ENCODE assay signal across 13 mouse cellular contexts in the genomic region with DNA sequence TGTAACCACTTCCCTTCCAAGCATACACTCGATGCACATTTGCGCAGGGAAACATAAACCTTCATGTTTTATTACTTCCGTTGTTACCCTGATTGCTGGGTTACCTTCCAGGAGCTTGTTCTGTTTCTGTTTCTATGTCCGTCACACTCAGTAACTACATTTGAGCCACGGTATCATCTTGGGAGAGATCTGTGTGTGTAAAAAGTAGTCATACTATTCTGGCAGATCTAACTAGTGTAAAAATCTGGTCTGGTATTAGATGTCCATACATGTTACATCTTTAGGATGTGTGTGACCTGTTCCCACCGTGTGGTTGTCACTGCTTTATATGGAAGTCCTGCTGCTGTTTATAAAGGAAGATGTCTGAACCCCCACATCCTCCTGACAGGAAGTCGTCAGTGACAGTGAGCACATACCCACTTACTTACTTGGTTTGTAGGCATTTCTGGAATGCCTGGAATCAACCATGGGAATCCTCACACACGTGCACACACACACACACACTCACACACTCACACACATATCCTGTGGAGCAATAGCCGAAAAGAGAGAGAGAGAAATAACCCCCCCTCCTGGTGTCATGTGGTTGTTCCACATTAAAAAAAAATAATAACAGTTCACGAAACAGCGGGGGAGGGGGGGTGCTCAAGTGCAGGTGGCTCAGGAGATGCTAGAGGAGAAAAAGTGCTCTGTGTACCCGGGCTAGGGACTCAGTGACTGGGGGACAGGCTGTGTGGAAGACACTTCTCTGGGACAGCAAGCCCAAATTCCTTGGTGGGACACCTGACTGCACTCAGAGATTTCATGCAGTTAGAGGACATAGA.
DNase-seq lines count a peak whose midpoint lies in the region; ATAC-seq and TF ChIP-seq lines count a peak whose summit lies in the region.
"Had no signal": no experiment of that assay in that cellular context is flagged by ENCODE, and none has a peak within 500 bp of the region (broad histone marks: within the 10 kb centered on the region; RNA-seq: fewer than 3 reads in every experiment).

No protein-coding gene starts in this region.

- peak overlapping the region; percentile 22; the same call in 1 of the 2 replicates for H3K4me2 ChIP-seq in heart, embryonic 12.5 days
- no peak overlapping the region for H3K4me2 ChIP-seq in limb, embryonic 13.5 days (replicated peaks)
- H3K4me2 ChIP-seq in hindbrain, embryonic 14.5 days (replicated peaks): no peak overlapping the region
- H3K4me2 ChIP-seq in forebrain, postnatal 0 days (ENCODE audit: low read depth): no peak overlapping the region
- H3K4me2 ChIP-seq: liver, embryonic 12.5 days; neural tube, embryonic 12.5 days had no signal

- no peak for ATAC-seq in heart, embryonic 12.5 days (ENCODE audit: insufficient number of reproducible peaks, low FRiP score)
- 0 out of 2 replicates have a peak, but pooled peaks have one; percentile 30 for ATAC-seq in limb, embryonic 13.5 days (ENCODE audit: low FRiP score, low read depth)
- ATAC-seq in hindbrain, embryonic 14.5 days (ENCODE audit: low FRiP score): no peak
- no peak for ATAC-seq in forebrain, postnatal 0 days
- ATAC-seq: hindbrain, embryonic 16.5 days; liver, embryonic 12.5 days had no signal

- 61% methylated on average over 12 of the region's 12 CpGs for WGBS in heart, embryonic 12.5 days
- WGBS in limb, embryonic 13.5 days: 51% methylated on average over 12 of the region's 12 CpGs
- WGBS in limb, embryonic 10.5 days: 80% methylated on average over 12 of the region's 12 CpGs
- 79% methylated on average over 12 of the region's 12 CpGs for WGBS in hindbrain, embryonic 14.5 days
- 82% methylated on average over 12 of the region's 12 CpGs for WGBS in forebrain, postnatal 0 days

- H3K27ac ChIP-seq in heart, embryonic 12.5 days (ENCODE audit: poor library complexity, severe bottlenecking): no peak overlapping the region
- no peak overlapping the region for H3K27ac ChIP-seq in limb, embryonic 13.5 days
- no peak overlapping the region for H3K27ac ChIP-seq in limb, embryonic 10.5 days
- peak overlapping the region; percentile 62 for H3K27ac ChIP-seq in embryonic fibroblast, embryonic 13.5 days (ENCODE audit: insufficient read depth, low read length)
- H3K27ac ChIP-seq in hindbrain, embryonic 14.5 days: no peak overlapping the region
- H3K27ac ChIP-seq in forebrain, postnatal 0 days (ENCODE audit: low read depth, low read length): no peak overlapping the region
- H3K27ac ChIP-seq: liver, embryonic 12.5 days; neural tube, embryonic 12.5 days had no signal

- DNase-seq in heart, postnatal 36 days: no peak
- no peak for DNase-seq in limb, embryonic 10.5 days (ENCODE audit: low spot score)
- peak; percentile 59 for DNase-seq in thymus, postnatal 0 days (ENCODE audit: low spot score)
- DNase-seq in hindbrain, embryonic 14.5 days (ENCODE audit: low spot score): no peak
- no peak for DNase-seq in forebrain, postnatal 0 days
- DNase-seq: cerebellum, postnatal 14 days had no signal

- no peak for TF ChIP-seq CTCF in embryonic fibroblast, embryonic 13.5 days (IDR thresholded peaks at IDR 0.05; ENCODE audit: borderline replicate concordance, insufficient read depth, low read length)
- TF ChIP-seq CTCF in forebrain, postnatal 0 days (IDR thresholded peaks at IDR 0.05; ENCODE audit: low read depth): no peak

- H3K4me3 ChIP-seq in heart, embryonic 12.5 days: no peak overlapping the region
- no peak overlapping the region for H3K4me3 ChIP-seq in limb, embryonic 13.5 days
- H3K4me3 ChIP-seq in limb, embryonic 10.5 days: no peak overlapping the region
- no peak overlapping the region for H3K4me3 ChIP-seq in embryonic fibroblast, embryonic 13.5 days (ENCODE audit: insufficient read depth, low read length)
- no peak overlapping the region for H3K4me3 ChIP-seq in hindbrain, embryonic 14.5 days (replicated peaks; ENCODE audit: low read length)
- no peak overlapping the region for H3K4me3 ChIP-seq in forebrain, postnatal 0 days (ENCODE audit: low read depth, low read length)
- H3K4me3 ChIP-seq: liver, embryonic 12.5 days; neural tube, embryonic 12.5 days had no signal

- TF ChIP-seq POLR2A in embryonic fibroblast, embryonic 13.5 days (IDR thresholded peaks at IDR 0.05; ENCODE audit: low read depth, low read length): no peak

- no peaks in the 10 kb centered on the region for H3K9me3 ChIP-seq in heart, embryonic 12.5 days (replicated peaks)
- no peaks in the 10 kb centered on the region for H3K9me3 ChIP-seq in limb, embryonic 13.5 days
- no peaks in the 10 kb centered on the region for H3K9me3 ChIP-seq in limb, embryonic 10.5 days (replicated peaks)
- no peaks in the 10 kb centered on the region for H3K9me3 ChIP-seq in hindbrain, embryonic 14.5 days (ENCODE audit: control insufficient read depth, low read length)
- H3K9me3 ChIP-seq in forebrain, postnatal 0 days (ENCODE audit: low read length): no peaks in the 10 kb centered on the region
- H3K9me3 ChIP-seq: liver, embryonic 12.5 days; neural tube, embryonic 12.5 days had no signal

- peaks cover 13% of the 10 kb centered on the region for H3K36me3 ChIP-seq in heart, embryonic 12.5 days
- H3K36me3 ChIP-seq in limb, embryonic 13.5 days: peaks cover 67% of the 10 kb centered on the region
- H3K36me3 ChIP-seq in limb, embryonic 10.5 days: peaks cover 21% of the 10 kb centered on the region
- H3K36me3 ChIP-seq in hindbrain, embryonic 14.5 days (replicated peaks; ENCODE audit: control insufficient read depth, insufficient read depth): peaks cover 17% of the 10 kb centered on the region
- H3K36me3 ChIP-seq in forebrain, postnatal 0 days (ENCODE audit: insufficient read depth): peaks cover 3% of the 10 kb centered on the region; the same call in 1 of the 2 replicates

- no peaks in the 10 kb centered on the region for H3K27me3 ChIP-seq in heart, embryonic 12.5 days (replicated peaks)
- no peaks in the 10 kb centered on the region for H3K27me3 ChIP-seq in limb, embryonic 13.5 days
- no peaks in the 10 kb centered on the region for H3K27me3 ChIP-seq in limb, embryonic 10.5 days (ENCODE audit: low read depth, poor library complexity, severe bottlenecking)
- H3K27me3 ChIP-seq in hindbrain, embryonic 14.5 days (ENCODE audit: control insufficient read depth, insufficient read depth, low read length): no peaks in the 10 kb centered on the region
- H3K27me3 ChIP-seq in forebrain, postnatal 0 days (ENCODE audit: insufficient read depth, low read length): no peaks in the 10 kb centered on the region
- H3K27me3 ChIP-seq: CH12.LX; liver, embryonic 12.5 days; neural tube, embryonic 12.5 days had no signal

- no peak overlapping the region for H3K9ac ChIP-seq in heart, embryonic 12.5 days
- H3K9ac ChIP-seq in limb, embryonic 13.5 days: no peak overlapping the region
- H3K9ac ChIP-seq in hindbrain, embryonic 14.5 days: no peak overlapping the region
- H3K9ac ChIP-seq in forebrain, postnatal 0 days: no peak overlapping the region
- H3K9ac ChIP-seq: liver, embryonic 12.5 days; neural tube, embryonic 12.5 days had no signal

- H3K4me1 ChIP-seq in heart, embryonic 12.5 days (replicated peaks): peaks cover 28% of the 10 kb centered on the region
- H3K4me1 ChIP-seq in limb, embryonic 13.5 days: peaks cover 4% of the 10 kb centered on the region; the same call in 1 of the 2 replicates
- H3K4me1 ChIP-seq in limb, embryonic 10.5 days: 0 out of 2 replicates have a peak, but pooled peaks cover 9% of the 10 kb centered on the region
- 0 out of 2 replicates have a peak, but pooled peaks cover 5% of the 10 kb centered on the region for H3K4me1 ChIP-seq in embryonic fibroblast, embryonic 13.5 days (ENCODE audit: control insufficient read depth, insufficient read depth, low read length)
- peaks cover 13% of the 10 kb centered on the region for H3K4me1 ChIP-seq in hindbrain, embryonic 14.5 days (replicated peaks; ENCODE audit: control insufficient read depth, insufficient read depth, low read length)
- no peaks in the 10 kb centered on the region for H3K4me1 ChIP-seq in forebrain, postnatal 0 days (ENCODE audit: insufficient read depth)
- H3K4me1 ChIP-seq: liver, embryonic 12.5 days; neural tube, embryonic 12.5 days had no signal

- intact Hi-C loops in heart, postnatal 36 days (cut with DNase I): no loop called here
